Mouse (Mus musculus): ENCODE measurements around the gene Sqor. TPM values are rescaled to one million over a fixed set of nuclear protein-coding genes. Genes with fewer than 3 reads are reported as not detected.
A peak's percentile ranks its signal among the peaks of the same experiment; 100 is the strongest.

Sqor gene
- polyA plus RNA-seq, 1 experiment from 2014 or later, result 33.0 TPM

GRCm38 (mm10) chr2:122737894-122738830 is 26.9 kb upstream of the Sqor start, which contains the start of gene Bloc1s6:
Gene Bloc1s6, plus strand, starts transcription at chr2:122738503.
- Histone ChIP-seq H3K36me3 (ENCODE audit: insufficient read depth, low read length) (0 out of 2 replicates have a peak, but pooled peaks cover 2% of the 10 kb centered on the region), H3K27ac (peak within 1 kb of the TSS; percentile 89), H3K4me2 (ENCODE audit: low read length) (peak within 1 kb of the TSS; percentile 72), H3K4me3 (replicated peaks; ENCODE audit: low read depth, low read length) (peak within 1 kb of the TSS; percentile 83), H3K9ac (ENCODE audit: low read depth, low read length) (peak within 1 kb of the TSS; percentile 86), H3K27me3 (ENCODE audit: insufficient read depth, low read length) (no peaks in the 10 kb centered on the region), H3K4me1 (replicated peaks; ENCODE audit: insufficient read depth, low read length) (no peaks in the 10 kb centered on the region), H3K9me3 (replicated peaks; ENCODE audit: low read length) (no peaks in the 10 kb centered on the region)
- TF ChIP-seq CTCF (IDR thresholded peaks at IDR 0.05; ENCODE audit: low read depth), result no peak
- WGBS, result 1% methylated on average over 52 of the region's 59 CpGs
- ATAC-seq (replicated peaks; ENCODE audit: low FRiP score, low read depth) (peak; percentile 96), DNase-seq (ENCODE audit: low spot score) (peak; percentile 90)

- H3K27ac ChIP-seq, result peak overlapping the region; percentile 89
- H3K4me2 ChIP-seq (ENCODE audit: low read length), result peak overlapping the region; percentile 72
- no peaks in the 10 kb centered on the region for H3K9me3 ChIP-seq (replicated peaks; ENCODE audit: low read length)
These were observed 26.0 kb upstream of the Sqor start for GRCm38 (mm10) chr2:122739023-122739422.

GRCm38 (mm10) chr2:122746461-122746860 is 18.6 kb upstream of the Sqor start:
- Histone ChIP-seq H3K27ac (no peak overlapping the region), H3K9ac (ENCODE audit: low read depth, low read length) (no peak overlapping the region), H3K27me3 (ENCODE audit: insufficient read depth, low read length) (no peaks in the 10 kb centered on the region), H3K4me2 (ENCODE audit: low read length) (no peak overlapping the region), H3K4me3 (replicated peaks; ENCODE audit: low read depth, low read length) (no peak overlapping the region), H3K4me1 (replicated peaks; ENCODE audit: insufficient read depth, low read length) (no peaks in the 10 kb centered on the region), H3K36me3 (ENCODE audit: insufficient read depth, low read length) (peaks cover 36% of the 10 kb centered on the region; the same call in 1 of the 2 replicates), H3K9me3 (replicated peaks; ENCODE audit: low read length) (no peaks in the 10 kb centered on the region)
- DNase-seq (ENCODE audit: low spot score) (no peak), ATAC-seq (replicated peaks; ENCODE audit: low FRiP score, low read depth) (no peak)
- no peak for TF ChIP-seq CTCF (IDR thresholded peaks at IDR 0.05; ENCODE audit: low read depth)
- WGBS, result 88% methylated on average over 9 of the region's 9 CpGs

More at GRCm38 (mm10) chr2:122739023-122739422, 26.0 kb upstream of the Sqor start:
- no peak for TF ChIP-seq CTCF (IDR thresholded peaks at IDR 0.05; ENCODE audit: low read depth)
- DNase-seq (ENCODE audit: low spot score) (peak; percentile 16), ATAC-seq (replicated peaks; ENCODE audit: low FRiP score, low read depth) (no peak)
- peak overlapping the region; percentile 83 for H3K4me3 ChIP-seq (replicated peaks; ENCODE audit: low read depth, low read length)
- no peaks in the 10 kb centered on the region for H3K27me3 ChIP-seq (ENCODE audit: insufficient read depth, low read length)
- H3K36me3 ChIP-seq (ENCODE audit: insufficient read depth, low read length), result 0 out of 2 replicates have a peak, but pooled peaks cover 6% of the 10 kb centered on the region
- WGBS, result 15% methylated on average over 7 of the region's 7 CpGs
- no peaks in the 10 kb centered on the region for H3K4me1 ChIP-seq (replicated peaks; ENCODE audit: insufficient read depth, low read length)
- peak overlapping the region; percentile 86 for H3K9ac ChIP-seq (ENCODE audit: low read depth, low read length)

GRCm38 (mm10) chr2:122753739-122754343 is 11.2 kb upstream of the Sqor start:
- Histone ChIP-seq H3K27me3 (ENCODE audit: insufficient read depth, low read length) (no peaks in the 10 kb centered on the region), H3K27ac (no peak overlapping the region), H3K9me3 (replicated peaks; ENCODE audit: low read length) (no peaks in the 10 kb centered on the region), H3K4me1 (replicated peaks; ENCODE audit: insufficient read depth, low read length) (no peaks in the 10 kb centered on the region), H3K4me2 (ENCODE audit: low read length) (no peak overlapping the region), H3K36me3 (ENCODE audit: insufficient read depth, low read length) (0 out of 2 replicates have a peak, but pooled peaks cover 4% of the 10 kb centered on the region), H3K4me3 (replicated peaks; ENCODE audit: low read depth, low read length) (no peak overlapping the region), H3K9ac (ENCODE audit: low read depth, low read length) (no peak overlapping the region)
- 14% methylated on average over 7 of the region's 7 CpGs for WGBS
- DNase-seq (ENCODE audit: low spot score), result peak; percentile 76
- peak; percentile 100 for TF ChIP-seq CTCF (IDR thresholded peaks at IDR 0.05; ENCODE audit: low read depth)
- ATAC-seq (replicated peaks; ENCODE audit: low FRiP score, low read depth), result no peak

GRCm38 (mm10) chr2:122759791-122760190 is 5.2 kb upstream of the Sqor start:
- no peaks in the 10 kb centered on the region for H3K36me3 ChIP-seq (ENCODE audit: insufficient read depth, low read length)
- 89% methylated on average over 1 of the region's 1 CpGs for WGBS
- H3K9me3 ChIP-seq (replicated peaks; ENCODE audit: low read length), result no peaks in the 10 kb centered on the region
- TF ChIP-seq CTCF (IDR thresholded peaks at IDR 0.05; ENCODE audit: low read depth), result no peak
- no peaks in the 10 kb centered on the region for H3K4me1 ChIP-seq (replicated peaks; ENCODE audit: insufficient read depth, low read length)
- H3K27ac ChIP-seq, result no peak overlapping the region
- no peak overlapping the region for H3K9ac ChIP-seq (ENCODE audit: low read depth, low read length)
- H3K4me2 ChIP-seq (ENCODE audit: low read length), result no peak overlapping the region
- no peaks in the 10 kb centered on the region for H3K27me3 ChIP-seq (ENCODE audit: insufficient read depth, low read length)
- DNase-seq (ENCODE audit: low spot score) (no peak), ATAC-seq (replicated peaks; ENCODE audit: low FRiP score, low read depth) (no peak)
- no peak overlapping the region for H3K4me3 ChIP-seq (replicated peaks; ENCODE audit: low read depth, low read length)

- Histone ChIP-seq H3K9ac (ENCODE audit: low read depth, low read length) (no peak overlapping the region), H3K9me3 (replicated peaks; ENCODE audit: low read length) (no peaks in the 10 kb centered on the region), H3K27ac (no peak overlapping the region), H3K36me3 (ENCODE audit: insufficient read depth, low read length) (no peaks in the 10 kb centered on the region), H3K4me3 (replicated peaks; ENCODE audit: low read depth, low read length) (no peak overlapping the region), H3K27me3 (ENCODE audit: insufficient read depth, low read length) (no peaks in the 10 kb centered on the region), H3K4me2 (ENCODE audit: low read length) (no peak overlapping the region), H3K4me1 (replicated peaks; ENCODE audit: insufficient read depth, low read length) (no peaks in the 10 kb centered on the region)
- no peak for TF ChIP-seq CTCF (IDR thresholded peaks at IDR 0.05; ENCODE audit: low read depth)
- peak; percentile 68 for ATAC-seq (replicated peaks; ENCODE audit: low FRiP score, low read depth)
- WGBS, result 43% methylated on average over 3 of the region's 3 CpGs
- no peak for DNase-seq (ENCODE audit: low spot score)
These were observed 2.0 kb upstream of the Sqor start for GRCm38 (mm10) chr2:122762991-122763390.

All from kidney, postnatal 0 days (tissue).